Mouse (Mus musculus): ENCODE measurements around the gene Pprc1. TPM values are rescaled to one million over a fixed set of nuclear protein-coding genes. Genes with fewer than 3 reads are reported as not detected.
A peak's percentile ranks its signal among the peaks of the same experiment; 100 is the strongest.

Gene Pprc1
- polyA plus RNA-seq, 1 experiment from 2014 or later: 22.2 TPM

DNA sequence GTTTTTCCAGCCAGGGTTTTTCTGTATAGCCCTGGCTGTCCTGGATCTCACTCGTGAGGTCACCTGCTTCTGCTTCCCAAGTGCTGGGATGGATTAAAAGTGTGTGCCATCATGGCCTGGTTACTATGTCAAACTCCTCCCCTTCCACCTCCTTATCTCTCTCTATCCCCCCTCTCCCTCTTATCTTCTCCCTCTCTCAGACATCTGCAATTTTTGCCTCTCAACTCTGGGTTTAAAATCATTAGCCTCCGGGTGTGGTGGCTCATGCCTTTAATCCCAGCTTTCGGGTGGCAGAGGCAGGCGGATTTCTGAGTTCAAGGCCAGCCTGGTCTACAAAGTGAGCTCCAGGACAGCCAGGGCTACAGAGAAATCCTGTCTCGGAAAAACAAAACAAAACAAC is 29.6 kb downstream of the Pprc1 start:
- WGBS: over 99% methylated on average over 5 of the region's 5 CpGs
- Histone ChIP-seq H3K36me3 (peaks cover 54% of the 10 kb centered on the region), H3K9ac (no peak overlapping the region), H3K27ac (no peak overlapping the region), H3K4me2 (no peak overlapping the region), H3K4me3 (no peak overlapping the region), H3K4me1 (replicated peaks) (peaks cover 22% of the 10 kb centered on the region), H3K27me3 (no peaks in the 10 kb centered on the region), H3K9me3 (no peaks in the 10 kb centered on the region)
- ATAC-seq (ENCODE audit: low FRiP score): no peak

GRCm38 (mm10) chr19:46075616-46076607 is 31.2 kb downstream of the Pprc1 start, which contains the start of gene Nolc1:
TSS of gene Nolc1 (plus strand) at chr19:46075863.
- H3K27ac ChIP-seq: peak within 1 kb of the TSS; percentile 76
- under 1% methylated on average over 66 of the region's 66 CpGs for WGBS

GRCm38 (mm10) chr19:46078535-46078934 is 33.8 kb downstream of the Pprc1 start:
- no peaks in the 10 kb centered on the region for H3K9me3 ChIP-seq
- peaks cover 58% of the 10 kb centered on the region for H3K36me3 ChIP-seq
- WGBS: 64% methylated on average over 3 of the region's 3 CpGs
- no peak for ATAC-seq (ENCODE audit: low FRiP score)
- peaks cover 22% of the 10 kb centered on the region for H3K4me1 ChIP-seq (replicated peaks)
- no peak overlapping the region for H3K4me2 ChIP-seq
- H3K9ac ChIP-seq: no peak overlapping the region
- H3K27me3 ChIP-seq: no peaks in the 10 kb centered on the region
- H3K27ac ChIP-seq: no peak overlapping the region
- H3K4me3 ChIP-seq: no peak overlapping the region

More at GRCm38 (mm10) chr19:46075616-46076607, 31.2 kb downstream of the Pprc1 start, which contains the start of gene Nolc1:
- peak within 1 kb of the TSS; percentile 81 for H3K9ac ChIP-seq
- peaks cover 56% of the 10 kb centered on the region for H3K36me3 ChIP-seq
- peak; percentile 96 for ATAC-seq (ENCODE audit: low FRiP score)
- H3K4me1 ChIP-seq (replicated peaks): peaks cover 22% of the 10 kb centered on the region
- peak within 1 kb of the TSS; percentile 87 for H3K4me3 ChIP-seq
- no peaks in the 10 kb centered on the region for H3K27me3 ChIP-seq
- H3K9me3 ChIP-seq: no peaks in the 10 kb centered on the region
- H3K4me2 ChIP-seq: peak within 1 kb of the TSS; percentile 89

DNA sequence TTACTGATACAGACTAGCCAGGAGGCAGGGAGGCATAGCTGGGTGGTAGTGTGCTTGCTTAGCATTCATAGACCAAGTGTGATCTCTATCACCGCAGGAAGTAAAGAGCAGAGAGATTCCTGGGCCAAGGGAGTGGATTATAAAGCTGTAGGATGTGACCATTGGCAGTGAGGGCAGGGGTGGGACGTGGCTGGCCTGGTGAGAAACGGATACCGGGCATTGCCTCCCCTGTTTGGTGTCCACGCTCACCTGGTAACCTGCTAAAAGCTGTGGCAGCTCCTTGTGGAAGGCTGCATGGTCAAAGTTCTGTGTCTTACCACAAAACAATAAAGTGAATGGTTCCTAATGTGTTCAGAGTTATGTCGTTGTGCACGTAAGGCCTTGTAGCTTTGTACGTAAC is 40.5 kb downstream of the Pprc1 start:
- H3K27me3 ChIP-seq: no peaks in the 10 kb centered on the region
- H3K4me3 ChIP-seq: no peak overlapping the region
- H3K9ac ChIP-seq: no peak overlapping the region
- no peaks in the 10 kb centered on the region for H3K9me3 ChIP-seq
- WGBS: 97% methylated on average over 8 of the region's 8 CpGs
- no peaks in the 10 kb centered on the region for H3K4me1 ChIP-seq (replicated peaks)
- no peak overlapping the region for H3K4me2 ChIP-seq
- H3K36me3 ChIP-seq: peaks cover 56% of the 10 kb centered on the region
- no peak for ATAC-seq (ENCODE audit: low FRiP score)
- H3K27ac ChIP-seq: no peak overlapping the region

GRCm38 (mm10) chr19:46086337-46086736 is 41.7 kb downstream of the Pprc1 start:
- WGBS: 59% methylated on average over 3 of the region's 3 CpGs

GRCm38 (mm10) chr19:46087871-46088270 is 43.2 kb downstream of the Pprc1 start:
- Histone ChIP-seq H3K4me3 (no peak overlapping the region), H3K27ac (no peak overlapping the region), H3K9ac (no peak overlapping the region), H3K36me3 (peaks cover 29% of the 10 kb centered on the region), H3K4me1 (replicated peaks) (no peaks in the 10 kb centered on the region), H3K27me3 (no peaks in the 10 kb centered on the region), H3K4me2 (no peak overlapping the region), H3K9me3 (no peaks in the 10 kb centered on the region)
- no peak for ATAC-seq (ENCODE audit: low FRiP score)
- 88% methylated on average over 7 of the region's 7 CpGs for WGBS

More at GRCm38 (mm10) chr19:46086337-46086736, 41.7 kb downstream of the Pprc1 start:
- H3K9me3 ChIP-seq: no peaks in the 10 kb centered on the region
- H3K36me3 ChIP-seq: peaks cover 44% of the 10 kb centered on the region
- H3K27me3 ChIP-seq: no peaks in the 10 kb centered on the region
- H3K4me1 ChIP-seq (replicated peaks): no peaks in the 10 kb centered on the region
- no peak overlapping the region for H3K27ac ChIP-seq
- no peak overlapping the region for H3K4me3 ChIP-seq
- H3K4me2 ChIP-seq: no peak overlapping the region
- no peak for ATAC-seq (ENCODE audit: low FRiP score)
- H3K9ac ChIP-seq: no peak overlapping the region

DNA sequence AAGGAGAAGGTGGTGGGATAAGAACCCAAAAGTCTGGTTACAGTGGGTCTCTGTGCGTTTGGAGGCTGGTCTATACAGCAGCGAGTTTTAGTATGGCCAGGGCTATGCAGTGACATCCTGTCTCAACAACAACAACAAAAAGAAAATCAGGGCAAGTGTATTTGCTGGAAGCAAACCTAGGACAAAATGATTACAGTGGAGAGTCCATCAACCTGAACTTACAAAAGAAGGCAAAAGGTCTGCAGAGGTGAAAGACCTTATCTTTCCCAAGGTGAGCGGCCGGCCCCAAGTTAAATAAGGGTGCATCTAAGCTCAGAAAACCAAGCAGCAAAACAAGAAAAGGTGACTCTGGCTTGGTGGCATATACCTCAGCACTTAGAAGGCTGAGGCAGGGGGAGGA is 47.0 kb downstream of the Pprc1 start:
- WGBS: 90% methylated on average over 4 of the region's 4 CpGs
- H3K9ac ChIP-seq: no peak overlapping the region
- H3K36me3 ChIP-seq: no peaks in the 10 kb centered on the region
- no peak overlapping the region for H3K27ac ChIP-seq
- no peak overlapping the region for H3K4me2 ChIP-seq
- H3K9me3 ChIP-seq: no peaks in the 10 kb centered on the region
- H3K27me3 ChIP-seq: no peaks in the 10 kb centered on the region
- H3K4me1 ChIP-seq (replicated peaks): no peaks in the 10 kb centered on the region
- H3K4me3 ChIP-seq: no peak overlapping the region
- ATAC-seq (ENCODE audit: low FRiP score): no peak

GRCm38 (mm10) chr19:46094144-46094543 is 49.5 kb downstream of the Pprc1 start:
- H3K27me3 ChIP-seq: no peaks in the 10 kb centered on the region
- ATAC-seq (ENCODE audit: low FRiP score): no peak
- H3K27ac ChIP-seq: no peak overlapping the region
- WGBS: 93% methylated on average over 2 of the region's 2 CpGs
- no peak overlapping the region for H3K9ac ChIP-seq
- no peak overlapping the region for H3K4me3 ChIP-seq
- H3K9me3 ChIP-seq: no peaks in the 10 kb centered on the region
- H3K4me2 ChIP-seq: no peak overlapping the region
- H3K36me3 ChIP-seq: no peaks in the 10 kb centered on the region
- H3K4me1 ChIP-seq (replicated peaks): no peaks in the 10 kb centered on the region

- Histone ChIP-seq H3K36me3 (no peaks in the 10 kb centered on the region), H3K9me3 (no peaks in the 10 kb centered on the region), H3K9ac (no peak overlapping the region), H3K27me3 (no peaks in the 10 kb centered on the region), H3K27ac (no peak overlapping the region), H3K4me3 (no peak overlapping the region), H3K4me2 (no peak overlapping the region), H3K4me1 (replicated peaks) (no peaks in the 10 kb centered on the region)
- no peak for ATAC-seq (ENCODE audit: low FRiP score)
- 83% methylated on average over 4 of the region's 4 CpGs for WGBS
Observed at GRCm38 (mm10) chr19:46095291-46095690, 50.6 kb downstream of the Pprc1 start.

- WGBS: 90% methylated on average over 5 of the region's 5 CpGs
- ATAC-seq (ENCODE audit: low FRiP score): no peak
Observed at GRCm38 (mm10) chr19:46096396-46096795, 51.7 kb downstream of the Pprc1 start.

GRCm38 (mm10) chr19:46099561-46099960 is 54.9 kb downstream of the Pprc1 start:
- Histone ChIP-seq H3K27me3 (no peaks in the 10 kb centered on the region), H3K9me3 (no peaks in the 10 kb centered on the region), H3K9ac (no peak overlapping the region), H3K4me2 (no peak overlapping the region), H3K27ac (no peak overlapping the region), H3K36me3 (no peaks in the 10 kb centered on the region), H3K4me3 (no peak overlapping the region), H3K4me1 (replicated peaks) (no peaks in the 10 kb centered on the region)
- WGBS: 98% methylated on average over 3 of the region's 3 CpGs
- no peak for ATAC-seq (ENCODE audit: low FRiP score)

More at GRCm38 (mm10) chr19:46096396-46096795, 51.7 kb downstream of the Pprc1 start:
- H3K4me3 ChIP-seq: no peak overlapping the region
- H3K36me3 ChIP-seq: no peaks in the 10 kb centered on the region
- H3K27me3 ChIP-seq: no peaks in the 10 kb centered on the region
- H3K9me3 ChIP-seq: no peaks in the 10 kb centered on the region
- no peak overlapping the region for H3K27ac ChIP-seq
- no peak overlapping the region for H3K9ac ChIP-seq
- H3K4me1 ChIP-seq (replicated peaks): no peaks in the 10 kb centered on the region
- no peak overlapping the region for H3K4me2 ChIP-seq

DNA sequence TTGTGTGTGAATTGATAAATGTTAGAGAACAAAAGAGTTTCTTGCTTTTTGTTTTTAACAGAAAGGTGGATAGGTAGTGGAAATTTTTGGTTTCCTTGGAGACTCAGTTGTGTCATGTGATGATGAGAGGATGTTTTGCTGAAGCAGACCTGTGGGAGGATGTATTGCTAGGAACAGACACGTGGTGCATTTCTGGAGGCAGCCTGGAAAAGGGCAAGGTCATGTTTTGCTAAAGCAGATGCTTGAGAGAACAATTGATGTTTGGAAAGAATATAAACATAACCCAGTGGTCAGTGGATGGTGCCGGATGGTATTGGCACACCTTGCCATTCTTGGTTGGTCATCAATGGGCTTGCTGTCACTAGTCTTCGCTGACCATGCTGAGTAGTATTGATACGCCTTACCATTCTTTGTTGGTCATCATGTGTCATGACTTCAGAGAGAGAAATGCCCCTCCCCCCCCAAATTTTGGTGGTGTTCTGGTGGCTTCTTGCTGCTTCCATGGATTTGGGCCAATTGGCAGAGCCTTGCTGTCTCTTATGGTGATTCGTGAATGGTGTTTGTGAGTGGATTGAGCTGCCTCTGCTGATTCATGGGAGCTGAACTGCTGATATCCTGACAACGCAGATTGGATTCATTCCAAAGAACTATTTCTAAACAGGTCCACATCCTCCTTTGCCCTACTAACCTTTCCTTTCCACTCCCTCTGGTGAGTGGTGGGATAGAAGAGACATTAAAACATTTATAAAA is 58.9 kb downstream of the Pprc1 start:
- Histone ChIP-seq H3K36me3 (no peaks in the 10 kb centered on the region), H3K4me1 (replicated peaks) (no peaks in the 10 kb centered on the region), H3K9ac (no peak overlapping the region), H3K4me2 (no peak overlapping the region), H3K27me3 (no peaks in the 10 kb centered on the region), H3K4me3 (no peak overlapping the region), H3K27ac (no peak overlapping the region), H3K9me3 (no peaks in the 10 kb centered on the region)
- no peak for ATAC-seq (ENCODE audit: low FRiP score)
- 88% methylated on average over 6 of the region's 6 CpGs for WGBS

Data from hindbrain, embryonic 13.5 days (tissue).